9 mouse cellular contexts compared by ENCODE assay signal in genomic region chr10:99941665-99942064, GRCm38 (mm10).
DNase-seq lines count a peak whose midpoint lies in the region; ATAC-seq lines count a peak whose summit lies in the region.
"Had no signal": no experiment of that assay in that cellular context is flagged by ENCODE, and none has a peak within 500 bp of the region (broad histone marks: within the 10 kb centered on the region; RNA-seq: fewer than 3 reads in every experiment).

No protein-coding gene starts in this region.

- no peaks in the 10 kb centered on the region for H3K9me3 ChIP-seq in heart, embryonic 11.5 days (replicated peaks; ENCODE audit: control insufficient read depth, low read length)
- 0 out of 2 replicates have a peak, but pooled peaks cover 3% of the 10 kb centered on the region for H3K9me3 ChIP-seq in forebrain, embryonic 14.5 days (replicated peaks; ENCODE audit: control insufficient read depth, low read length)
- no peaks in the 10 kb centered on the region for H3K9me3 ChIP-seq in kidney, embryonic 14.5 days (ENCODE audit: control insufficient read depth, low read length)
- no peaks in the 10 kb centered on the region for H3K9me3 ChIP-seq in midbrain, embryonic 11.5 days (ENCODE audit: control insufficient read depth, low read length)
- H3K9me3 ChIP-seq in limb, embryonic 10.5 days (replicated peaks) = no peaks in the 10 kb centered on the region
- H3K9me3 ChIP-seq: neural tube, embryonic 13.5 days had no signal

- no peak overlapping the region for H3K4me2 ChIP-seq in heart, embryonic 11.5 days
- H3K4me2 ChIP-seq in forebrain, embryonic 14.5 days (ENCODE audit: low read length) = peak overlapping the region; percentile 9; the same call in 1 of the 2 replicates
- no peak overlapping the region for H3K4me2 ChIP-seq in kidney, embryonic 14.5 days (replicated peaks; ENCODE audit: low read depth, low read length)
- no peak overlapping the region; the same call in 1 of the 2 replicates for H3K4me2 ChIP-seq in midbrain, embryonic 11.5 days
- H3K4me2 ChIP-seq: neural tube, embryonic 13.5 days had no signal

- no peak overlapping the region for H3K27ac ChIP-seq in heart, embryonic 11.5 days (ENCODE audit: low read depth, low read length)
- no peak overlapping the region for H3K27ac ChIP-seq in forebrain, embryonic 14.5 days (ENCODE audit: low read depth, low read length)
- peak overlapping the region; percentile 18; the same call in 1 of the 2 replicates for H3K27ac ChIP-seq in kidney, embryonic 14.5 days (ENCODE audit: low read depth, low read length)
- H3K27ac ChIP-seq in midbrain, embryonic 11.5 days (ENCODE audit: low read depth, low read length) = no peak overlapping the region
- no peak overlapping the region for H3K27ac ChIP-seq in limb, embryonic 10.5 days
- H3K27ac ChIP-seq: neural tube, embryonic 13.5 days had no signal

- no peak for ATAC-seq in heart, embryonic 11.5 days (replicated peaks; ENCODE audit: insufficient number of reproducible peaks, low FRiP score, low TSS enrichment)
- peak; percentile 65 for ATAC-seq in forebrain, embryonic 14.5 days
- peak; percentile 52; the same call in 1 of the 2 replicates for ATAC-seq in kidney, embryonic 14.5 days (ENCODE audit: low FRiP score, low TSS enrichment)
- ATAC-seq in midbrain, embryonic 11.5 days (ENCODE audit: low FRiP score) = peak; percentile 48; the same call in 1 of the 2 replicates

- H3K36me3 ChIP-seq in heart, embryonic 11.5 days (ENCODE audit: control insufficient read depth, insufficient read depth, low read length) = no peaks in the 10 kb centered on the region
- H3K36me3 ChIP-seq in forebrain, embryonic 14.5 days (ENCODE audit: control insufficient read depth, insufficient read depth, low read length) = no peaks in the 10 kb centered on the region
- H3K36me3 ChIP-seq in kidney, embryonic 14.5 days (ENCODE audit: control insufficient read depth, insufficient read depth, low read length) = no peaks in the 10 kb centered on the region
- H3K36me3 ChIP-seq in midbrain, embryonic 11.5 days (ENCODE audit: control insufficient read depth, insufficient read depth, low read length) = no peaks in the 10 kb centered on the region
- no peaks in the 10 kb centered on the region for H3K36me3 ChIP-seq in limb, embryonic 10.5 days
- H3K36me3 ChIP-seq: neural tube, embryonic 13.5 days had no signal

- no peak overlapping the region for H3K4me3 ChIP-seq in heart, embryonic 11.5 days (ENCODE audit: low read depth, low read length)
- no peak overlapping the region for H3K4me3 ChIP-seq in forebrain, embryonic 14.5 days (ENCODE audit: low read depth, low read length)
- H3K4me3 ChIP-seq in kidney, embryonic 14.5 days (ENCODE audit: low read length) = no peak overlapping the region
- no peak overlapping the region for H3K4me3 ChIP-seq in midbrain, embryonic 11.5 days (ENCODE audit: low read depth, low read length)
- H3K4me3 ChIP-seq in limb, embryonic 10.5 days = no peak overlapping the region
- H3K4me3 ChIP-seq: neural tube, embryonic 13.5 days had no signal

- H3K27me3 ChIP-seq in heart, embryonic 11.5 days (ENCODE audit: control insufficient read depth, insufficient read depth, low read length) = no peaks in the 10 kb centered on the region
- no peaks in the 10 kb centered on the region for H3K27me3 ChIP-seq in forebrain, embryonic 14.5 days (replicated peaks; ENCODE audit: control insufficient read depth, insufficient read depth, low read length)
- H3K27me3 ChIP-seq in kidney, embryonic 14.5 days (ENCODE audit: control insufficient read depth, insufficient read depth, low read length) = no peaks in the 10 kb centered on the region
- H3K27me3 ChIP-seq in midbrain, embryonic 11.5 days (ENCODE audit: control insufficient read depth, insufficient read depth, low read length) = no peaks in the 10 kb centered on the region
- no peaks in the 10 kb centered on the region for H3K27me3 ChIP-seq in limb, embryonic 10.5 days (ENCODE audit: low read depth, poor library complexity, severe bottlenecking)

- H3K9ac ChIP-seq in heart, embryonic 11.5 days (ENCODE audit: low read depth, low read length) = no peak overlapping the region
- no peak overlapping the region for H3K9ac ChIP-seq in forebrain, embryonic 14.5 days (ENCODE audit: low read length)
- H3K9ac ChIP-seq in kidney, embryonic 14.5 days (ENCODE audit: low read depth, low read length) = no peak overlapping the region
- no peak overlapping the region for H3K9ac ChIP-seq in midbrain, embryonic 11.5 days (ENCODE audit: low read length)
- H3K9ac ChIP-seq: neural tube, embryonic 13.5 days had no signal

- peak; percentile 92 for DNase-seq in heart, adult 11 months
- DNase-seq in forebrain, embryonic 14.5 days (ENCODE audit: low spot score) = peak; percentile 26
- DNase-seq in midbrain, embryonic 11.5 days (ENCODE audit: low spot score, missing footprints) = no peak
- DNase-seq in MN1 (ENCODE audit: low spot score) = no peak
- DNase-seq in limb, embryonic 10.5 days (ENCODE audit: low spot score) = no peak
- no peak for DNase-seq in cerebellum, adult 9-11 months

- 82% methylated on average over 11 of the region's 11 CpGs for WGBS in heart, embryonic 11.5 days (ENCODE audit: insufficient replicate concordance)
- 14% methylated on average over 11 of the region's 11 CpGs for WGBS in forebrain, embryonic 14.5 days
- 37% methylated on average over 11 of the region's 11 CpGs for WGBS in kidney, embryonic 14.5 days
- 34% methylated on average over 11 of the region's 11 CpGs for WGBS in midbrain, embryonic 11.5 days
- WGBS in limb, embryonic 10.5 days = 69% methylated on average over 11 of the region's 11 CpGs

- no peaks in the 10 kb centered on the region for H3K4me1 ChIP-seq in heart, embryonic 11.5 days (ENCODE audit: control insufficient read depth, insufficient read depth, low read length)
- H3K4me1 ChIP-seq in forebrain, embryonic 14.5 days (ENCODE audit: control insufficient read depth, insufficient read depth, low read length) = no peaks in the 10 kb centered on the region
- H3K4me1 ChIP-seq in kidney, embryonic 14.5 days (ENCODE audit: control insufficient read depth, insufficient read depth, low read length) = no peaks in the 10 kb centered on the region
- no peaks in the 10 kb centered on the region for H3K4me1 ChIP-seq in midbrain, embryonic 11.5 days (ENCODE audit: control insufficient read depth, insufficient read depth, low read length)
- H3K4me1 ChIP-seq in limb, embryonic 10.5 days = peaks cover 15% of the 10 kb centered on the region
- H3K4me1 ChIP-seq: neural tube, embryonic 13.5 days had no signal

Comparison
In these comparisons a context has a peak if more than half of its experiments do, and no peak if none do; other contexts are left out.
1. DNase-seq: peak in heart, adult 11 months (single experiment) and forebrain, embryonic 14.5 days (single experiment); none in midbrain, embryonic 11.5 days (single experiment), MN1 (single experiment), limb, embryonic 10.5 days (single experiment) and cerebellum, adult 9-11 months (single experiment).